Mouse (Mus musculus): ENCODE results near the gene Cdhr3.

Cdhr3 gene

DNA sequence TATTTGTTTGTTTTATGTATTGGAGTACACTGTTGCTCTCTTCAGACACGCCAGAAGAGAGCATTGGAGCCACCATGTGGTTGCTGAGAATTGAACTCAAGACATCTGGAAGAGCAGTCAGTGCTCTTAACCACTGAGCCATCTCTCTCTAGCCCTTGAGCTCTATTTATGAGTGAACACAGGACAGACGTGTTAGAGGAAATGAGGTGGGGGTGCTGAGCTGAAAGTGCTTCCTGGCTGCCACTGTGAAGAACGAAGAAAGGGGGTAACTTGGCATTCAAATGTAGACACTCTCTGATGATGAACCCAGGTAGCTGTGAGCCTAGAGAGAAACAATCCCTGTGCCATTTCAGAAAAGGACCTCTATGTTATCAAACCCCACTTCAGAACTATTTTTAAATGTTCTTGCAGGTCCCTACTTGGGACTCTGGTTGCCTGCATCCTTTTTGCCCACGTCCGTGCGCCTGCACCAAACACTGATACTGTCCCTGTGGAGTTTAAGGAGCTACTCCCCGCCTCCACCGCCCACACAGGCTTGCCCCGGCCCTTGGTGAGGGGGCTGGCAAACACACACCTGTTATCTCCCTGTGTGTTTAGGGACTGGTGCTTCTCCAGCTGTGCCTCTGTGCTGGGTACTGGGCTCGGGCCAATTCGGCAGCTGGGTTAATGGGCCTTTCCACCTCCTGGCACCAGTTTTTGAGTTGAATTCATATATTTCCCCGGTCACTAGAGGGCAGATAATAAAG is 58.2 kb downstream of the Cdhr3 start:
- no peak for DNase-seq

DNA sequence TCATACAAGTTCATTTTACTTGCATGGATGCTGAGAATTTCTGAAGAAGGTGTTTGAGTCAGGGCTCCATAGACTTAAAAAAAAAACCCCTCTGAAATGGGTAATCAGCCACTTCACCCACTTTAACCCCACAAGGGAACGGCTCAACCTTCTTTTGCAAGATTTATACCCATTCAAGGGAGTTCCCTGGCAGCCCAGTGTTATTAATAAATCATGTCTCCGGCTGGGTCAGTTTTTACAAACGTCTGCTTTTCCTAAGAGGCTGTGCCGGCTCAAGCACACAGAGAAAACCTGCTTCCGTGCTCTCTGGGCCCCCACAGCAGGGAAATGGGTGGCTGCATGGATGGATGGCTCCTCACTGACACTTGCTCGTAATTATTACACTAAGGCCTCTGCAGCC is 59.5 kb downstream of the Cdhr3 start:
- DNase-seq = no peak

DNA sequence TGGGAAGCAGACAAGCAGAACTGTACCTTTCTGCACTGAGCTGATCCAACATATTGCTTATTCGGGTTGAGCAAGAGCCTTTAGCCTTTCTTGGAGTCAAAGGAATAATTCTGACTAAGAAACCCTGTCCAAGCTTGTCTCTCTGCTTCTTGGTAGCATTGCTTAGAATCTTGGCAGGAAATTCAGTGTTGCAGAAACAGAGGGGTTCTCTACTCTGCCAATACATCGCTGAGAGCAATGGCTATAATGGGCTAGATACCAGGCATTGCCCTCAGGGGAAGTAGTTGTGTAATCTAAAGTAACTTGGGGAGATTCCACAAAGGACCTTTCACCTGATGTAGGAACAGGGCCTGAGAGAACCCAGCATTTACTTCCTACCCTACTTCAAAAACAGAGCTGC is 62.1 kb downstream of the Cdhr3 start:
- no peak for DNase-seq

DNA sequence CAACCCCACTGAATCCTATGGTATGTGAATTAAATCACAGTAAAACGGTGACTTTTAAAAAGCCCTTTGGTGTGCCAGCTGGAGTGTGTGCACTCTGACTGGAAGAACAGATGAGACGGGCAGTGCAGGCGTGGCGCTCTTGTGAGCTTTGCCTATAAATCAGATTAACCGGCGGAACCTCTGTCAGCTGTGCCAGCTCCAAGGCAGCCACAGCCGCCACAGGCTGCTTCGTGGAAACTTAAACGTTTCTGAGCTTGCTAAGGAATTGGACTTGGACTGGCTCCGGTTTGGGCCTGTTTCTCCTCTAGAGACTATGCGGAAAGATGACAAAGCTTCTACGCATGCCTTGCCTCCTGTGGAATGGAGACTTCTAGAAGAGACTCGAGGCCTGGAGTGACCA is 62.6 kb downstream of the Cdhr3 start:
- DNase-seq = no peak

DNA sequence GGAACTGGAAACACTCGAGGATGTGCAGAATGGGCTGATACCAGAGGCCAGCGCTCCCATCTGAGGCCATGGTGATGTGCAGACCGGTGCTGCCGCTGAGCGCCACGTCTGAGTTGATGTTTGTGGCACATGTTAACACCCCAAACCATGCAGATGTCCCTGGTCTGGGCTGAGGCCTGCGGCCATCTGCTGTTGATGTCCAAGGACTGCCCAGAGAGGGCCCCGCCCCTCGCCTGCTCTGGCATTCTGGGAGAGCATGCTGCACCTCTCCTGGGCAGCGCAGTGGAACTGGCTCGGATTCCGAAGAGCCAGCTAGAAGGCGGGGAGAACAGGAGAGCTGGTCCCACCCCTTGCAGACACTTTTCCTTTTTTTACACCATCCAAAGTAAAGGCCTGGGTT is 64.0 kb downstream of the Cdhr3 start:
- no peak for DNase-seq

DNA sequence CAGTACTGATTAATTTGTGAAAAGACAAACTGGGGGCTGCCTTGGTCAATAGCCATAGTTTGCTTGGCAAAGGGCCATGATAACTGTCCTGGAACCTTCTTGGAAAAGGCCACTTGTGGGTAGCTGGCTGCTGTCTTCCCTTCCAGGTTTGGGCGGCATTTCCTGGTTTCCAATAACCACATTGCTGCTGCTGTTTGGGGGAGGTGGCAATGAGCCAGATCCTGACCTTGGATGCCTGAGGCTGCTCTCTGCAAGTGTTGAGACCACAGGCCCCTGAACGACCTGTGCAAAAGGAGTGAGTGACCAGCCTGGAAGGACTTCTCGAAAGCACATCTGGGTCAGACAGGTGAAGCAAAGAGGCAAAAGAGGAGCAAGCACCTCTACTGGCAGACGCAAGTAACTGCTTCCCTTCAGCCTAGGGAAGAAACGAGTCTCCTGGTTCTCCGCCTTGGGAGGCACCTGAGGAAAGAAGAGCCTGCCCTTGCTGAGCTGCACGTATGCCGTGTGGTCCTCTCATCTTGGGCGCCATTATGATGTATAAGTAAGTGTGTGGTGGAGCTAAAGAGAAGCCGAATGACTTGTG is 64.5 kb downstream of the Cdhr3 start:
- peak; percentile 22 for DNase-seq

DNA sequence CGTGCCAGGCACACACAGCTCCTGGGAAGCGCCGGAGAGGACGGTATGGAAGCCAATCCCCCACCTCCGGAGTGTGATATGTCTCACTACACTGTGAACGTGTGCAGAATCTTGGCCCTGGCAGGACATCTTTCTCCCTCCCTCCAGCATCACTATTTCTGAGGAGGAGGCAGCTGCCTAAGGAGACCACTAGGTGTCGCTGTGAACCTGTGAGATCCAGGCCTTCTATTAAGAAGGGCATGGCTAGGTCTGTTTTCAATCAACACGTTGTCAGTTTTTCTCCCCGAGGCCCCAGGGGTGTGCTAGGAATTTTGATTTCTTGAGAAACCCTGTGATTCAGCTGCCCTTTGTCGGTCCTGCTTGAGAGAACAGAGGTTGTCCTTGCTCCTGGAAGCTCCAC is 65.6 kb downstream of the Cdhr3 start:
- peak; percentile 73 for DNase-seq

DNA sequence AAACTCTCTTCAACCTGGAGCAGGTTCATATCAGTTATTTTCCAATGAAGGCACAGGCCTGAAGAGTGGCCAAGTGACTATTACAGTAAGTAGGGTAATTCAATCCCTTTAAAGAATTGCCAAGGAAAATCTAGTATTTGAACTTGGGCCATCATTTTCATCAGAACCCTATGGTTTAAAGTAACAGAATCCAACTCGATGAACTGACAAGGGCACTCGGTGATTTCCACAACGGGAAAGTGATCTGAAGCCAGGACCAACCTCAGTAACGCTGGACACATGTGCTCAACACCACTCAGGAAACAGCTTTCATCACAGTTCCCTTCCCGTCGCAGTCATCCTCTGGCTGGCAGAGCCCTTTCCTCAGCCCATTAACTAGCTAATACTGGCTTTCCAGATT is 68.2 kb downstream of the Cdhr3 start:
- no peak for DNase-seq

DNA sequence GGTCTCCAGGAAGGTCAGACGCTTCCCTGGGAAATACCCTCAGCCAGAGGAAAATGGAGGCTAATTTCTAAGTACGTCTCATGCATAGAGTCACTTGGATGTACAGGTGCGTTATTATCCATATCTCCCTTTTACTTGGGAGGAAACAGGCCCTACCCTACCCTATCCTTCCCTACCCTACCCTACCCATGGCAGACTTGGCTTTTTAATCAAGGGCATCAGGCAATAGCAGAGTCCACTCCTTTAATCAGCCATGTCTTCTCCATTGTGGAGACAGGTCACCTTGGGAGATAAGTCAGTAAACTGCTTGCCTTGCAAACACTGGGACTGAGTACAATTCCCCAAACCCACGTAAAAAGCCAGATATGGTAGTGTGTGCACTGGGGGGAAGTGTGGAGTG is 70.9 kb downstream of the Cdhr3 start:
- no peak for DNase-seq

DNA sequence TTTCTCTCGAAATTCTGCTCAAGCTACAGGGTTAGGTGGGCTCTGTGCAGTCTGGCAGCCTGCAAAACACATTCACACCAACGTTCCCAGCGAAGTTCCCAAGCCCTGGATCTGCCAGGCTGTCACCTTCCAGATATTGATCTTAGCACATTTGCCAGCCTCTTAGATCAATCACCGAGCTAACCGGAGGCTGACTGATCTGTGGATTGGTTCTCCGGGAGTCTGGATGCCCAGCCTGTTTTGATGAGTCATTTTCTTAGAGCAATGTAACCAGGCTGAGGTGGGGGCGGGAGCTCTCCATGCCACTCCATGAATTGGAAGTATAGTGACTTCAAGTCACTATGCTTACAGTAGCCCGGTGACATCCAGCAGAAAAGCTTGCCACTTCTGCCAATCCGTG is 71.5 kb downstream of the Cdhr3 start:
- DNase-seq = no peak

DNA sequence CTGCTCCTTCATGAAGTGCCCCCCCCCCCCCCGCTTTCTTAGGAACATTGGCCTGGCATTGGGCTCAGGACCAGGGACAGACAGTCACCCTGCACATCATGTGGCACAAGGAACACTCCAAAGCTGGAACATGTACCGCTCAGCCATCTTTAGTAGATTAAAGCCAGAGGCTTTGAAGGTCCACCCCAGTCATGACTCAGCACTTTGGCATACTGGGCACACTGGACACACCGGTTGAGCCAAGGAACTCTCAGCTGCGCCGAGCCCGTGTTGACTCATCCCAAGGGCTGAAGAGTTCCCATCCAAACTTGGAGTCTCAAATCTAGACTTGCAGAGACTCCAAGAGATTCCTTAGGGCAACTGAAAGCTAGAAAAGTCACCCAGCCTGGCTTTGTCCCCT is 72.7 kb downstream of the Cdhr3 start:
- peak; percentile 11 for DNase-seq

DNA sequence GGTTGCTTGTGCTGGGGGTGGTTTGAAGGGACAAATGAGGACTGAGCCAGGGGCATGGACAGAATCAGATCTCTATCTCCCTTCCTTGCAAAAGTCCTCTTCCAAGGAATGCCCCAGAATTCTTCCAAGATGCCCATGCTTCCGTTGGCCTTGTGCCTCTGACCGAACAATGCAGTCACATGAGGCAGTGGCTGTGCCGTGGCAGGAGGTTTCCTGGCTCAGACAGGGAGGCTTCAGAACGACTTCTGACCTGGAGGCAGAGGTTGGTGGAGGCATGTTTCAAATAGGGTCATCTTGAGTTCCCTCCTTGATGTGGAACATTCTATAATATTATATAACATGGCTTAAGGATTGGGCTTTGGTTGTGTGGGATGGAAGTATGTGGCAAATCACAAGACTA is 74.1 kb downstream of the Cdhr3 start:
- no peak for DNase-seq

DNA sequence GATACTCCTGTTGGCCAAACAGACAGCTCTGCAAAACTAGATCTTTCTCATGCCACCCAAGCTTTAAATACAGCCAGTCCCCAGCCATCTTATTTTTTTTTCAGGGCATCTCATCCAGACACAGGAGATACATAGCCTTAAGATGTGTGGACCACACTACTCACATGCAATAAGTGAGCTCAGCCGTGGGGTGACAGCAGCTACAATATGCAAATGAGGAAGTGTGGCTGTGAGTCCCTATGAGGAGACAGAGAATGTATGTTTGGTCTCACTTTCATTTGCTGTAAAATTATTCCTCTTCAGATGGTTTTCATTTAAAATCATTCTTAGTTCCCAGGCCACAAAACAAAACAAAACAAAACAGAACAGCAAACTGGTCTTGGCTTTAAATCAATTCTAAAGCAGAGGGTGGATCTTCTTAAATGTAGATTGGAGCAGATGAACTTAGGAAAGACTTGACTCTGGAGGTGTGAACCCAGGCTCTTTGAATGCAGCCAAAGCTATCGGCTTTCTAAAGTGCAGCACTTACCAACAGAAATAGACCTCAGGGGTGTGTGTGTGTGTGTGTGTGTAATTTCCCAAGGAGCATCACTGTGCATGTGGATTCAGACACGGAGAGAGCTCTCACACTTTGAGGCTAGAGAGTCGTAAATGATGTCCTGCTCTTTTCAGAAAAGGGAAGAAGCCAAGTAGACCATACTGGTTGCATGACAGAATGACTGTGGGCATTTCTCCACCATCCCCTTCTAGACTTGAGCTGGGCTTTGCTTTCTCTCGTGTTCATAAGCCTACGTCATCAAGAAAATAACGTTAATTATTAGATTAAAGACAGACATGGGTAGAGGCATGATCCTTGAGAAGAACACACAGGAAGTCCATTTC is 75.6 kb downstream of the Cdhr3 start:
- DNase-seq = no peak

DNA sequence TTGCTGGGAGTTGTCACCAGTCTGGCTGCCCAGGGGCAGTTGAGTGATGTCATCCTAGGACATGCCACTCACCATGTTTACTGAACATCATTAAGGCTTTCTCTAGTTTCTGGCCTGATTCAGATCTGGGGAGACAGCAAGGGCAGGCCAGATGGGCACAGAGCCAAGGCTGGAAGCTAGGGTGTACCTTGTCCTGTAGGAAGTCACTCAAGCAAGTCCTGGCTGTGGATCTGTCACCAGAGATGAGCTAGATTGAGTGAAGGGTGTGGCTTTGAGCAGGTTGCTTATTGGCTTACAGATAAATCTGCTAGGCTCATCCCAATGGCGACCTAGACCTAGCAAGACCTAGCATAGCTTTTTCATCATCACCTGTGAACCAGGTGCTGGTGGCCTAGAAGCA is 77.6 kb downstream of the Cdhr3 start:
- DNase-seq = peak; percentile 72

DNA sequence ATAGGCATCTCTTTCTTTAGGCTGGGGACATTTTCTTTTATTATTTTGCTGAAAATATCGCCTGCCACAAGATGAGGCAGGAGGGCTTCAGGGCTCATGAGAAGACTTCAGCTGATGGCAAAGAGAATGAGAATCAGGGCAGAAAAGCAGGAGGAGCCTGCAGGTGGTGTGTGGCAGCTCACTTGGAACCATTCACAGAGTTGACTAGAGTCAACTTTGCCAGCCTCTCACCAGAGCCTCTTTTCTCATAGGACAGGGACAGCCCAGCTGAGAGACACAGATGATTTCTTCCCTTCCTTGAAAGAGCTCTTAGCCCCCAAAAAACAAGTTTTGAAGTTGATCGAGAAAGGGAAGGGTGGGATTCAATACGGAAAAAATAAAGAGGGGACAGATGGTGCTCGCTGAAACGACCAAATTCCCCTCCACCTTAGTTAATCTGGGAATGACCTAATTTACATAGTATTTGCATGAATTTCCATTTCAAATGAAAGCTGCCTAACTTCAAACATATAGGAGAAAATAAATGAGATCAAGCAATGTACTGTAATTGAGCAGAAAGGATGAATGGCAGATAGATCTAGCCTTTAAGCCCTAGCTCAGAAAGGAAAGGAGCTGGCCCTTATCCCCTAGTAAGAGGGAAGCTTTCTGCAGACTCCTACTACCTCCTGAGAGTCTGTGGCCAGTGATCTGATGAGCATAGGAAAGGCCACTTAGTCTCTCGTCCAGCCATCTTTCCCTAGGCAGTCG is 78.5 kb downstream of the Cdhr3 start:
- no peak for DNase-seq

DNA sequence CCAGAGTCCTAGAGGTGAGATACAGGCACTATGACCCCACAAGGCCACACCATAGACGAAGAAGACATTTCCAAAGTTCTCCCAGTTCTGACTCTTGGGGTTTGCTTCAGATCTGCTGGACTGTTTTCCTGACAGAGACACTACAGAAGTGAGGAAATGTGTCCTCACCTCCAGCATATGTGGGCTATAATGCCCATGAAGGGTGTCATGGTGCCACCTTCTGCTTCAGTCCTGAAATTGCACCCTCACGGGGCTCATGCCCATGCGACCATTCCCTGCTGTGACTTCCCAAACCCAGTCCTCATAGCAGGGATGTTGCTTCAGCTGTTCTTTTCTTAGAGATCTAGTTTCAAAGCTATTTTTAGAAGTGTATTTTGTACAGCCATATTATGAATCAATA is 82.6 kb downstream of the Cdhr3 start:
- peak; percentile 67 for DNase-seq

DNA sequence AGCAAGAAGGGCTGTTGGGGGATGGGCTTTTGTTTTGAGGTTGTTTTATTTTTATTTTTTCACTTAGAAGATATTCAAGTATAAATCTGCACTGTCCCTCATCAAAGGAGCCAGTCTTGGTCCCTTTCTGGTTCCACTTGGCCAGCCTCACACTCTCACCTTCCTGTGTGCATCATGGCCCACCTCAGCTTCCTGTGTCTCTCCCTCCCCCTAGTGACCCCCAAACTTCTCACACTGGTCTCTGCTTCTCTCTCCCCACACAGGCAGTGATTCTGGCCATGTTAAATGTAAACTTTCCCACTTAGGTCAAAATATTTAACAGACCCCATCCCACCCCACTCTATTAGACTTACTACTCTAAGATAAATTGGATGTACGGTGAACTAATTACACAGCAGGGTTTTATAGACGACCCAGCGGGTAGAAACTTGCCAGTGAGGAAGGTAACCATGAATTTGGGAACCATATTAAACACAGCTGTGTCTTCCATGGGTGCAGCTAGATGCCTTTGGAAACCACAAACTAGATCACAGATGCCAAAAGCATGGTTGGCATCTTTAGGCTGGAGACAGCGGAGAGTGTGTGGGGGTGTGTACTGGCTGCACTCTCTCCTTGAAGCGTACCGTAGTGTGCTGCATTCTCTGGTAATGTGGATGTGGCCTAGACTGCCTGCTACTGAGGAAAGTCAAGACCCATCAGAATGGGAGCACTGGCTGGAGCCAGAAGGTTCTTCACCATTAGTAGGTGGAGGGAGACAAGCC is 83.3 kb downstream of the Cdhr3 start:
- DNase-seq = no peak

DNA sequence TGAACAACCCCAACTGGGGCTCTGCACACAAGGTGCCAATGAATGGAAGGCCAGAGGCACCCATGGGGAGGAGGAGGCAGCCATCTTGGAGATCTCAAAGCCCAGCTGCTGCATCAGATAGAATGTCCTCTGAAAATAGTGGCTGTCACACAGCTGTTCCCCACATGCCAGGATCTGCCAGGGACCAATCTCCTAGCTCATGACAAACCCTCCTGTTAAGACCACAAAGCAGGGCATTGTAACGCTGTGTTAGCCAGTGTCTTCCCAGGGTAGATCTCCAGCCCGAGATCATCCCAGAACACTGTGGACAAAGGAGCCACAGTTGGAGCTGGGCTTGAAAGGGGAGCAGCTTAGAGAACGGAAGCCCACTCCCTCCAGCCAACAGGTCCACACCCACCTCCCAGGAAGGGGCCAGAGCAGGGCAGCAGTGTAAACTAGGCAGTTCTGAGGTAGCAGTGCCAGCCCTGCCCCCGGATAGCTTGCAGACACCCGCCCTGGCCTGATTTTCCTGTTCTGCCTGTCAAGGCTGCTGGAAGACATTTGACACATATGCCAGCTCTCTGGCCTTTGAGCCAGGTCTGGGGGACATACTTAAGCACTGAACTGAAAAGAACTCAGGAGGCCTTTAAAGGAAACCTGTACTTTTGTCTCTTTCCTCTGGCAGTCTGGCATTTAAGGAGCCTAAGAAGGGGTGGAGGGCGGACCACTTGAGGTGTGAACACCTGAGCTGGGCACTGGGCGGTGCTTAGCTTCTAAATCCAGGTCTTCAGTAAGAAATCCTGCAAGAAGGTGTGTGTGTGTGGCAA is 84.2 kb downstream of the Cdhr3 start:
- DNase-seq = peak; percentile 75

DNA sequence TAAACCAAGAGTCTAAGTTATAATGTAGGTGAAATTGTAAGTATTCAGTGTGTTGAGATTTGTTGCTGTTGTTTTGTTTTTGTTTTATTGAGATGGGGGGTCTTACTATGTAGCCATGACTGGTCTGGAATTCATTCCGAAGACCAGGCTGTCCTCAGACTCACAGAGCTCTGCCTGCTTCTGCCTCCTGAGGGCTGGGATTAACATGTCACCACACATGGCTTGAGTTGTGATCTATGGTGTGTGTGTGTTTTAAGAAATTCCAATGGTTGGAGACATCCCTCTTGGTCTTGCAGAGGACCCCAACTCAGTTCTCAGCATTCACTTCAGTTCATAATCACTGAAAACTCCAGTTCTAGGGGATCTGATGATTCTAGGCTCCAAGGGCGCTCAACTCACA is 85.5 kb downstream of the Cdhr3 start:
- DNase-seq = no peak

DNA sequence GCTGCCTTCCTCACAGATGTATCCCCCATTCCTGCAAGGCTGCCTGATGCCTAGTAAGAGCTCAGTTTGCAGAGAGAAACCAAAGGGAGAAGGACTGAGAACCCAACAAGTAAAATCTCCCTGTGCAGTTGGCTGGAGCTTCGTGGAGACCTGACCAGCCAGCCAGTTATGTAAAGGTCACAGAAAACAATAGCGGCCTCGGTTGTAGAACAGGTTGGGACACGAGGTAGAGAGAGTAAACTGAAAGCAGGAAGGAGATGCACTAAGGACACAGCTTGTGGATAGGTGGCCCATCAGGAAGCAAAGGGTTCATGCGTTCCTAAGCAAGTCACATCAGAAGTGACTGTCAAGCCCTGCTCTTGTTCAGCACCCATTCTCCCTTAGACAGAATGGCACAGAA is 86.8 kb downstream of the Cdhr3 start:
- DNase-seq = no peak

DNA sequence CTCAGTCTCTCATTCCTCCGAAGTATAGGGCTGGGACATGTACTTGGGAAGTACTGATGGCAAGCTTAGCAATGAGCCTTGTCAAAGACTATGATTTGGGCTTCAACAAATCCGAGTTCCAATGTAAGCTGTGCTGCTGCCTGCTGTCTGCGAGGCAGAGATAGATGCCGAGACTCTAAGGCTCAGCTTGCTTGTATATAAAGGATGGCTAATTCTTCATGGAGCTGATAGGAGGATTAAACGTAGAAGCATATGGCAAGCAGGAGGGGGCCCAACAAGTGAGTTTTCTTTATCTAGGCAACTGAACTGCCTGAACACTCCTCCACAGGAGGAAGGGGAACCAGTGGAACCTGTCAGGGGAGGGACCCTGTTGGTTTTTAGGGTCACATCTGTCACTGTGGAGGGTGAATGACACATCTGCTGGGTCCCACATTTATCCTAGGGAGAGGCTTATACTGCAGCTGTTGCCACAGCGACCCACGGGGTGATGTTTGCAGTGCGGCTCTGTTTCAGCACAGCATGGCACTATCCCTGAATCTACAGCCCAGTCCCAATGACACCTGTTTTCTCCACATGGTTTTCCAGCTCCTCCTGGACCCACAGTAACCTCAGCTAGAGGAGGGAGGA is 89.2 kb downstream of the Cdhr3 start:
- DNase-seq = no peak

Data from kidney, postnatal 14 days (tissue).